Mouse (Mus musculus) hindbrain, embryonic 13.5 days (tissue): ENCODE measurements around the gene Etv5. TPM values are rescaled to one million over a fixed set of nuclear protein-coding genes. Genes with fewer than 3 reads are reported as not detected.

Experiments
- ATAC-seq: fragments of 200-750 bp; cut with Nextera tagmentation; 2 replicates; pipeline ENCODE4 v1.8.0; 2017; ENCODE audit warnings: moderate TSS enrichment; ENCODE audit not compliant: low FRiP score
- H3K27ac ChIP-seq: fragments of 300-500 bp; sonication (generic); 2 replicates; pipeline ENCODE4 v1.5.1; 2015; ENCODE audit warnings: inconsistent platforms, mild to moderate bottlenecking, moderate library complexity
- H3K27me3 ChIP-seq: fragments of 300-500 bp; sonication (generic); 2 replicates; pipeline ENCODE4 v1.6.1; 2015; ENCODE audit warnings: mild to moderate bottlenecking, inconsistent platforms
- H3K36me3 ChIP-seq: fragments of 300-500 bp; sonication (generic); 2 replicates; pipeline ENCODE4 v1.6.1; 2015; ENCODE audit warnings: mild to moderate bottlenecking, inconsistent platforms
- H3K4me1 ChIP-seq: fragments of 300-500 bp; sonication (generic); replicated peaks from 2 replicates; pipeline ENCODE4 v1.6.1; 2015; ENCODE audit warnings: inconsistent platforms
- H3K4me2 ChIP-seq: fragments of 300-500 bp; sonication (generic); 2 replicates; pipeline ENCODE4 v1.6.1; 2015; ENCODE audit warnings: inconsistent platforms, mild to moderate bottlenecking, moderate library complexity
- H3K4me3 ChIP-seq: fragments of 300-500 bp; sonication (generic); 2 replicates; pipeline ENCODE4 v1.5.1; 2015; ENCODE audit warnings: mild to moderate bottlenecking, inconsistent platforms
- H3K9ac ChIP-seq: fragments of 300-500 bp; sonication (generic); 2 replicates; pipeline ENCODE4 v1.6.1; 2015; ENCODE audit warnings: mild to moderate bottlenecking, inconsistent platforms
- H3K9me3 ChIP-seq: fragments of 300-500 bp; sonication (generic); 2 replicates; pipeline ENCODE4 v1.6.1; 2016; ENCODE audit warnings: inconsistent platforms
- WGBS: fragments of 180-500 bp; shearing (Covaris S2); methylation state at CpG from one replicate; pipeline ENCODE4 v1.1.7; 2015; 5-methylcytosine and 5-hydroxymethylcytosine counted together
- polyA plus RNA-seq: library from polyadenylated mRNA; unstranded; fragments of >200 nt; fragmentation: Nextera tagmentation; extraction: Ambion mirVana; gene quantifications from 2 replicates; pipeline ENCODE4 v1.2.1, GENCODE M21; 2015

Etv5 gene
- polyA plus RNA-seq: 17.7 and 18.9 TPM in 2 replicates

DNA sequence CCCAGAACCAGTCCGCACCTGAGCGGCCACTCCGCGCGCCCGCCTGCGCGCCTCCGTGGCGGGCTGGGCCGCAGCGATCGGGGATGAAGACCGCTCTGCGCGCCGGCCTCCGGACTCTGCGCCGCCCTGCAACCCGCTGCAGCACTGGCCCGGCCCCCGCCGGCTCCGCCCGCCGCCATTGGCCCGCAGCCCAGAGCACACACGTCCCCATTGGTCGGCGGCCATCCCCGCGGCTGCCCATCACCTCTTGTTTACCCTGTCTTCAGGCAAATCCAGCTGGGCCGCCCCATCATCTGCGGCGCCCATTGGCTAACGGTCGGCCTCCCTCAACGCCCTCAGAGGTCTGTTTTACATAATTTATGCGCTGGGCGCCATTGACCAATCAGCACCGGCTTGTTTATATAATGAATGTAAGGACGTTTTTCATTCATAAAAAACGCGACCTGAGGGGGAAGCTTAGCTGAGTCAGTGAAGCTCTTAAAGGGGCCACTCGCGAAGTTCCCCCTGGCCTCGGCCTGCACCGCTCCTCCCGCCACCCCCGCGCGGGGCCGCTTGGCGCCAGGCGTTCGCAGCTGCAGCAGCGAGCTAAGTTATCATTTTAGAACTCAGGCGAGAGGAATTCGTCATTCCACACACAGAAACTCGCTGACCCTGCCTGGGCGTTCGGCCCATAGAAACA lies at the start of gene Etv5:
TSS of gene Etv5 (minus strand) at position 221 of the 679 bp plus-strand sequence.
- Histone ChIP-seq H3K36me3 (no peaks in the 10 kb centered on the region), H3K27ac (peak within 1 kb of the TSS; percentile 74), H3K9ac (peak within 1 kb of the TSS; percentile 82), H3K4me2 (peak within 1 kb of the TSS; percentile 100), H3K4me1 (peaks cover 33% of the 10 kb centered on the region), H3K27me3 (peaks cover 77% of the 10 kb centered on the region), H3K9me3 (no peaks in the 10 kb centered on the region), H3K4me3 (peak within 1 kb of the TSS; percentile 75)
- WGBS: under 1% methylated on average over 62 of the region's 63 CpGs
- peak; percentile 99 for ATAC-seq

DNA sequence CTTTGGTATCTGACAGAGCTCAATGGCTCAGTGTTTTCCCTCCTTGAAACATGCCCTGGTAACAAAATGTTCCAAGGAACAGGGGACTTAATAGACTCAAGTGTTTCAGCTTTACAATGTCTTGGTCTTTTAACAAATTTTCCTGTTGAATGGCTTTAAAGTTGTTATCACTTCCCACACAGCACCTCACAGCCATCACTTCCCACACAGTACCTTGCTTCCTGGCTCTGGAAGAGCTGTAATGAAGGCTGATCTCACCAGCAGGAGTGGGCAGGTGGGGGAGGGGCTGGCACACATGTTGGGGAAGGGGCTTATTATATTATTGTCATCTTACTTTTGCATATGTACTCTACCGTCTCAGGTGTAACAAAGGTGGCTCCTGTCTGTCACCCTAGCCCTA lies 44.4 kb upstream of the Etv5 start:
- H3K36me3 ChIP-seq: no peaks in the 10 kb centered on the region
- no peaks in the 10 kb centered on the region for H3K4me1 ChIP-seq
- H3K9ac ChIP-seq: no peak overlapping the region
- H3K4me3 ChIP-seq: no peak overlapping the region
- no peak overlapping the region for H3K4me2 ChIP-seq
- ATAC-seq: no peak
- no peak overlapping the region for H3K27ac ChIP-seq
- no peaks in the 10 kb centered on the region for H3K9me3 ChIP-seq
- WGBS: 90% methylated on average over 1 of the region's 1 CpGs
- no peaks in the 10 kb centered on the region for H3K27me3 ChIP-seq

DNA sequence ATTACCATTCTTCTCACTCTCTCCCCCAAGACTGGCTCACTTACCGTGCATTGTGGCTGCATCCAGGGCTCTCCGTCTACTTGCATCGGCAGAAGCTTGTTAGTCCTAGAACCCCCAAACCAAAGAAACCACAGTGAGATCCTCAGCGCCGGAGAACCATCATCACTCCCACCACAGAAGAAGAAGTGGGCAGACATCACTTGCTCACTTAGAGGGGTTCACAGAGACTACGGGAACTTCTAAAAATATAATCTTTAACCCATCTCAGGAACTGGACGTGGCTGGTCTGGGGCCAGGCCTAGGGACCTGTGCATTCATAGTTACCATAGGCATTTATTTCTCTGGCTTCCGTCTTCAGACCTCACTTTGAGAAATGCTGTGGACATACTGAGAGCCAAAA lies 39.8 kb upstream of the Etv5 start:
- Histone ChIP-seq H3K27ac (no peak overlapping the region), H3K4me2 (no peak overlapping the region), H3K4me1 (no peaks in the 10 kb centered on the region), H3K27me3 (no peaks in the 10 kb centered on the region), H3K9me3 (no peaks in the 10 kb centered on the region), H3K9ac (no peak overlapping the region), H3K36me3 (no peaks in the 10 kb centered on the region), H3K4me3 (no peak overlapping the region)
- 94% methylated on average over 8 of the region's 8 CpGs for WGBS
- ATAC-seq: no peak

DNA sequence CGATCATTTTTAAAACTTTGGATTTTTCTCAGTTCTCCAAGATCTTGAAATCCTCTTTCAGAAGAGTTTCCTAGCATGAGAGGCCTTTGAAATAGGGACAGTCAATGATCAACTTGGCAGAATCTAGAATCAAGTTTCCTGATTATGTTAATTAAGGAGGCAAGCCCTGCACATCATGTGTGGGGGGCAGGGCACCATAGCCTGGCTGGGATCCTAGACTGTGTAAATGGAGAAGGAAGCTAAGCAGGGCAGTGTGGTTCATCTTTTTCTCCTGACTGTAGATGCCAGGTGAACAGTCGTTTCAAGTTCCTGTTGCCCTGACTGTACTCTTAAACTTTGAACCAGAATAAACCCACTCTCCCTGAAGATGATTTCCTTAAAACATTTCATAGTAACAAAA lies 32.2 kb upstream of the Etv5 start:
- Histone ChIP-seq H3K27me3 (no peaks in the 10 kb centered on the region), H3K9me3 (no peaks in the 10 kb centered on the region), H3K4me3 (no peak overlapping the region), H3K4me2 (no peak overlapping the region), H3K4me1 (no peaks in the 10 kb centered on the region), H3K36me3 (no peaks in the 10 kb centered on the region), H3K9ac (no peak overlapping the region), H3K27ac (no peak overlapping the region)
- 88% methylated on average over 2 of the region's 2 CpGs for WGBS
- no peak for ATAC-seq

DNA sequence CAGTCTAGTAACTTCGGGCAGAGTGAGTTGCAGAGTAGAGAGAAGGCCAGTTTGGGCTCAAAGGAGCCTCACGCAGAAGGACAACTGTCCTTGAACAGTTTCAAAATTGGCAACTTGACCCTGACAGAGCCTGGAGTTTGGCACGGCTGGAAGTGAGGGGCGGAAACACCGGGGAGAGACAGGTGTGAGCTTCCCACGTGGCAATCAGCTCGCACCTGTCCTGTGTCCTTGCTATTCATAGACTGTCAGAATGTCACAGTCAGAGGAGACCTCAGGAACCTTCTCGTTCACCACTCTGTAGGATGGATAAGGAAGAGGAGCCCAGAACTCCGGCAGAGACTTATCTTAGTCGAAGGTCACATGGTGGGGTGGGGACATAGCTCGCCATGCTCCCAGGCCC lies 29.9 kb upstream of the Etv5 start:
- Histone ChIP-seq H3K4me3 (no peak overlapping the region), H3K9ac (no peak overlapping the region), H3K36me3 (no peaks in the 10 kb centered on the region), H3K4me1 (no peaks in the 10 kb centered on the region), H3K27me3 (no peaks in the 10 kb centered on the region), H3K9me3 (no peaks in the 10 kb centered on the region), H3K27ac (no peak overlapping the region), H3K4me2 (no peak overlapping the region)
- 90% methylated on average over 11 of the region's 11 CpGs for WGBS
- ATAC-seq: no peak

DNA sequence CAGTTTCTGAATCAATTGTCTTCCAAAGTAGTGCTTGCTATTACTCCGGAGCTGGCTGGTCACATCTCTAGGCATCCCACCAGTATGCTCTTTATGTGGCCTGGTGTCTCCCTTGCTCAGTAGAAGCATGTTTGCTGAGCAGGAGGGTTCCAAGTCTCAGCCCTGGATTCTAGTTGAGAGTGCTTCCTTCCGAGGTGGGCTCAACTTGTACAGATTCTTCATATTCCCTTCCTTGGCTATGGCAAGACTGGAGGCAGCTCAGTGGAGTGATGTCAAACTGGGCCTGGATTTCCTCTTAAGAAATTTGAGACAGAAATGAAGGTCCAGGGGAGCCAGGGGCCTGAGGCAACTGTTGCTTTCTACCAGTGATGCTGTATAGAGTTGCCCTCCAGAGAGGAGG lies 27.6 kb upstream of the Etv5 start:
- H3K9ac ChIP-seq: no peak overlapping the region
- no peaks in the 10 kb centered on the region for H3K9me3 ChIP-seq
- no peak overlapping the region for H3K27ac ChIP-seq
- H3K4me2 ChIP-seq: no peak overlapping the region
- no peaks in the 10 kb centered on the region for H3K36me3 ChIP-seq
- 91% methylated on average over 2 of the region's 2 CpGs for WGBS
- H3K27me3 ChIP-seq: no peaks in the 10 kb centered on the region
- no peak for ATAC-seq
- no peak overlapping the region for H3K4me3 ChIP-seq
- H3K4me1 ChIP-seq: no peaks in the 10 kb centered on the region

DNA sequence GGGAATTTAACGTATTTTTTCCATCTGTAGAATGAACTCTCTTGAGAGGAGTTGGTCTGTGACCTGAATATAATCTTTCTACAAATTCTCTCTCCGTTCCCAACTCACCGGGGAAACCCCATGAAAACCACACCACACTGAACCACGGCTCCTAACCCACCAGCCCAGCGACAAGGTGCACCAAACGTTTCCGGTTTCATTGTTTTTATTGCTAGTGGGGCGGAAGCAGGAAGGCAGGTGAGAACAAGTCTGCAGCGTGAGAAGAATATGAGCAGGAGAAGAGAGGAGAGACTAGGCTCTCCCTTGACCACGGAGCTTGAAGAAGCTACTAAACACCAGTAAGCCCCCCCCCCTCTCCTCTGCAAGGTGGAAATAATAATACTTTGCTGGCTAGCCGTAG lies 26.9 kb upstream of the Etv5 start:
- Histone ChIP-seq H3K9ac (no peak overlapping the region), H3K27me3 (no peaks in the 10 kb centered on the region), H3K36me3 (no peaks in the 10 kb centered on the region), H3K4me3 (no peak overlapping the region), H3K27ac (no peak overlapping the region), H3K9me3 (no peaks in the 10 kb centered on the region), H3K4me2 (no peak overlapping the region), H3K4me1 (no peaks in the 10 kb centered on the region)
- WGBS: 85% methylated on average over 11 of the region's 11 CpGs
- ATAC-seq: no peak

DNA sequence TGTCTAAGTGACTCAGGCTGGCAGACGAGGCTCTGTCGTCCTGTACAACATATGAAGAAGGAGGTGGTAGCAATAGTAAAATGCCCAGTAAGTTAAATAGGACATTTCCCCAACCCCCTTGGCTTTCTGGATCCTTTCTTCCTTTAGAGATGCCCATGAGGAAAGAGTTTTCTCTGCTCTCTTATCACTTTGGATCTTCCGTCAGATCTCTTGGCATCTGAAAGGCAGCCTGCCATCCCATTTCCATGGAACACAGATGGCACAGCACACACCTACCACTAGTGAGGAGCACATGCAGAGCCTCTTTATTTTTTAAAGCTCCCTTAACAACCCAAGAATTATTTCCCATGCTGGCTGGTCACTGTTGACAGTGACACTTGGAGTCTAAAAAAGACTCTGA lies 22.7 kb upstream of the Etv5 start:
- no peaks in the 10 kb centered on the region for H3K4me1 ChIP-seq
- H3K9me3 ChIP-seq: no peaks in the 10 kb centered on the region
- no peak for ATAC-seq

DNA sequence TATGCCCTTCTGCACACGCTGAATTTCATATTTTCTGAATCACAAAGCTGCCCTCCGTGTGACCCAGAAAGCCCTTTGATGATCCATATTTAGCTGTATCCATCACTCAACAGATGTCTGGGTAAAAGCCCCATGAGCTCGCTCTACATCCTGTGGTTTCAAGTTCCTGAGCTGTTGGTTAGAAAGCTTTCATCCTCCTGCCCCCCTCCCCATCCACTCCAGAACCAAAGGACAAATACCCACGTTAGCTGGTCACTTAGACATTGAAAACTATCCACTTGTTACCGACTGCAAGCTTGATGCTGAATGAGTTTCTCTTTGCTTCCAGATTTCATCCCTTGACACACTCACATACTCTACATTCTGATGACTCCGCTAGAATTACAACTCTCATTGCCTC lies 22.2 kb upstream of the Etv5 start:
- 75% methylated on average over 6 of the region's 6 CpGs for WGBS
- Histone ChIP-seq H3K36me3 (no peaks in the 10 kb centered on the region), H3K27me3 (no peaks in the 10 kb centered on the region; the same call in 1 of the 2 replicates), H3K9me3 (no peaks in the 10 kb centered on the region), H3K4me2 (no peak overlapping the region), H3K4me1 (no peaks in the 10 kb centered on the region), H3K9ac (no peak overlapping the region), H3K27ac (no peak overlapping the region), H3K4me3 (no peak overlapping the region)
- no peak for ATAC-seq

More for the DNA sequence above, 22.7 kb upstream of the Etv5 start:
- WGBS: 85% methylated on average over 3 of the region's 3 CpGs
- Histone ChIP-seq H3K9ac (no peak overlapping the region), H3K27me3 (no peaks in the 10 kb centered on the region; the same call in 1 of the 2 replicates), H3K4me3 (no peak overlapping the region), H3K4me2 (no peak overlapping the region), H3K27ac (no peak overlapping the region), H3K36me3 (no peaks in the 10 kb centered on the region)

DNA sequence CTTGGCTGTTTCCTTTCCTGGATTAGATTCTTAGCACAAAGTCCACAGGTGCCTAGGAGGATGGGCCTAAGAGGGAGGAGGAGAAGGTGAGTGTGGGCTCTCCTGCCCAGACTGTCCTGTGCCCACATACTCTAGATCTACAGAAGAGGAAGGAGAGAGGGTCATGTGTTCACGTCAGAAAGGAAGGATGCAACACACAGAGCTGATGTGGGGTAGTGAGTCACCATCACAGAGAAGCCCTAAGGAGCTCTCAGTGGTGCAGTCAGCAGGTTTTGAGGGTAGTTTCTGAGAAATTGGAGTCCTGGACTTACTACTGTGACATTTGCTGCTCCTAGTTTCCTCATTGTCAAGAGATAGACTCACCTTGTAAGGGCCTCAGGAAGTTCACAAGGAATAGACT lies 21.4 kb upstream of the Etv5 start:
- H3K4me1 ChIP-seq: no peaks in the 10 kb centered on the region
- no peaks in the 10 kb centered on the region for H3K9me3 ChIP-seq
- H3K27ac ChIP-seq: no peak overlapping the region
- WGBS: 73% methylated on average over 1 of the region's 1 CpGs
- H3K9ac ChIP-seq: no peak overlapping the region
- no peak overlapping the region for H3K4me3 ChIP-seq
- no peaks in the 10 kb centered on the region; the same call in 1 of the 2 replicates for H3K27me3 ChIP-seq
- H3K4me2 ChIP-seq: no peak overlapping the region
- ATAC-seq: no peak
- no peaks in the 10 kb centered on the region for H3K36me3 ChIP-seq

DNA sequence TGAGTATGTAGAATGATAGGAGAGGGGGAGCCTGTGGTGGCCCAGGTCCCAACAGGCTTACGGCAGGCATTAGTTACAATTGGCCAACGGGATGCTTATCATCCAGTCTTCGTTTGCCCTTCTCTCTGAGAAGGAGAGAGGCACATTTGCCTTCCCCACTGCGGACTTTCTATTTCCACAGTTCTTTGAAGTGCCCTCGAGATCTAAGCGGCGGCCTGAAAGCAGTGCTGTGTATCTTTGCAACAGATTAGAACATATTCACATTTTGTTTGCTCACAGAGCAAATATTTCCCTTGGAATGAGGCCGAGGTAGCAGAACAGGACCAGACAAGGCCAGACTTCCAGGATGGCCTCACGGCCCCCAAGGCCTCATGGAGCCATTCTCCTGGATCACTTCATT lies 12.6 kb upstream of the Etv5 start:
- no peaks in the 10 kb centered on the region for H3K4me1 ChIP-seq
- no peak overlapping the region for H3K9ac ChIP-seq
- no peaks in the 10 kb centered on the region for H3K27me3 ChIP-seq
- no peaks in the 10 kb centered on the region for H3K9me3 ChIP-seq
- no peak overlapping the region for H3K4me2 ChIP-seq
- H3K4me3 ChIP-seq: no peak overlapping the region
- ATAC-seq: no peak
- WGBS: 91% methylated on average over 9 of the region's 9 CpGs
- H3K36me3 ChIP-seq: no peaks in the 10 kb centered on the region
- no peak overlapping the region for H3K27ac ChIP-seq

DNA sequence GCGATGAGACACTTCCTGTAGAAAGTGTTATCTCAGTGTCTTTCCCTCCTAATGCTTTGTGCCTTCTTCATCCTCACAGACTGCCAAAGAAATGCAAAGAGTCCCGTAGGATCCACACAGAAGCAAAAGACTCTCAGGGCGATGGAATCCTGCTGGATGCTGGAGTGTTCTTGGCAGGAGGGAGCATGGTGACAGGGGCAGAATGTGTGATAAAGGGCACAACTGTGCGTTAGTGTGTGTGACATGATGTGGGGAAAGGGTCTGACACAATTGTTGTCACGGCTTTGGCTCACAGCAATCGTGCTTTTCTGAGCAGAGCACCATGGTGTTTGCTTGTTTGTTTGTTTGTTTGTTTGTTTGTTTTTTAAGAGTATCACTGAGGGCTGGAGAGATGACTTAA lies 8.6 kb upstream of the Etv5 start:
- H3K4me1 ChIP-seq: no peaks in the 10 kb centered on the region
- ATAC-seq: no peak
- no peak overlapping the region for H3K9ac ChIP-seq
- peaks cover 12% of the 10 kb centered on the region for H3K27me3 ChIP-seq
- H3K36me3 ChIP-seq: no peaks in the 10 kb centered on the region
- no peaks in the 10 kb centered on the region for H3K9me3 ChIP-seq
- no peak overlapping the region for H3K4me3 ChIP-seq
- WGBS: 78% methylated on average over 6 of the region's 6 CpGs
- H3K4me2 ChIP-seq: no peak overlapping the region
- H3K27ac ChIP-seq: no peak overlapping the region

DNA sequence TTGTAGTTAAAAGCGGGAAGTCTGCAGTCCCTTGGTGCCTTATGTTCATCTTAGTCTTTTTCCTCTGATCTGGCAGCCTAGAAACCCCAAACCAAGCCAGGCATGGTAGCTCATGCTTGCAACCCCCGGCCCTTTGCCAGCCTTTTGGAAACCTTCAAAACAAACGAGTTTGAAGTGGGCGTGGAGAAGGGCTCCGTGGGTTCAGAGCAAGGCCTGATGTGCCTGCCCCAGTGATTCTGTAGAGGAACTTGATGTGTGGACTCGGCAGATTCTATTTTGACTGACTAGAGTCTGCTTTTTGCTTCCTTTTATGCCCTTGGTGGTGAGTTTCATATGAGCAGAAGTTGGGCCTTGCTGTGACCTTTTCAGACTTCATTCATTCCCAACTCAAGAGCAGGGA lies 5.3 kb upstream of the Etv5 start:
- Histone ChIP-seq H3K4me1 (peaks cover 17% of the 10 kb centered on the region), H3K36me3 (no peaks in the 10 kb centered on the region), H3K4me2 (no peak overlapping the region), H3K27me3 (peaks cover 40% of the 10 kb centered on the region), H3K9ac (no peak overlapping the region), H3K4me3 (no peak overlapping the region), H3K27ac (no peak overlapping the region), H3K9me3 (no peaks in the 10 kb centered on the region)
- 73% methylated on average over 6 of the region's 6 CpGs for WGBS
- no peak for ATAC-seq
